Mouse (Mus musculus): ENCODE data around the gene Tjap1. TPM values are rescaled to one million over a fixed set of nuclear protein-coding genes. Genes with fewer than 3 reads are reported as not detected.

Tjap1 gene
- polyA plus RNA-seq, 1 experiment from 2014 or later, result 29.6 TPM

DNA sequence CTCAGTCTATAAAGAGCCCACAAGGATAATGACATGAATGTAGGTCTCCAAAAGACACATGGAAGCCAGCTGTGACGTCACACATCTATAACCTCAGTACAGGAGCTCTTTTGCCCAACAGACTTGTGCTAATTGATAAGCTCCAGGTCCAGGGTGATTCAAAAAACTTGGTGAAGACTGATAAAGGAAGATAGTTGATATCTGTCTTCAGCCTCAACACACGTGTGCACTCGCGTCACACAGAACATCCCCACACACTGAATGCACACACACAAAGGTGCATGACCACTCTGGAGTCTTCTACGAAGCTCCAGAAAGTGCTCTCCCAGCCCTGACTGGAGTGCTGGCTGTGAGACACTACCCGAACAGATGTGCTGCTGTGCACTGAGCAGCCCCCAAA lies 45.7 kb downstream of the Tjap1 start:
- WGBS, result 90% methylated on average over 6 of the region's 6 CpGs
- H3K4me3 ChIP-seq (ENCODE audit: low read length), result no peak overlapping the region
- no peaks in the 10 kb centered on the region for H3K9me3 ChIP-seq (ENCODE audit: control insufficient read depth, low read length)
- H3K36me3 ChIP-seq (ENCODE audit: control insufficient read depth, insufficient read depth, low read length), result peaks cover 20% of the 10 kb centered on the region
- no peak overlapping the region for H3K4me2 ChIP-seq (ENCODE audit: low read depth, low read length)
- ATAC-seq, result no peak
- no peak overlapping the region for H3K27ac ChIP-seq (ENCODE audit: low read length)
- no peak overlapping the region for H3K9ac ChIP-seq (ENCODE audit: low read depth, low read length)
- no peaks in the 10 kb centered on the region for H3K4me1 ChIP-seq (ENCODE audit: control insufficient read depth, insufficient read depth, low read length)
- no peaks in the 10 kb centered on the region for H3K27me3 ChIP-seq (replicated peaks; ENCODE audit: control insufficient read depth, insufficient read depth, low read length)

DNA sequence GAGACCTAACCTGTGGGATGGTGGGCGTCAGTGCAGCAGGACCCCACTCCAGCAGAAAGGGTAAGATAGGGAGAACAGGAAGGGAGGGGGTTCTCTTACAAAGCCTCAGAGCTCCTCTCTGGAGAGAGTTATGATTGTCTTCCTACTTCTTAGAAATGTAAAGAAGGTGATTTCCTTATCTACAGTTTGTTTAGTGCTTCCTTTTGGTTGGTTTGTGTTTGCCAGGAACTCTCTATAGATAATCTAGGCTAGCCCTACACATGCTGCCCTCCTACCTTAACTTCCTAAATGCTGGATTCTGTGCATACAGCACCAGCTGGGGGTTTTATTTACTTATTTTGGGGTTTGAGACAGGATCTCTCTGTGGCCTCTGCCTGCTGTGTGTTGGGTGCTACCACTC lies 46.8 kb downstream of the Tjap1 start:
- H3K4me2 ChIP-seq (ENCODE audit: low read depth, low read length), result no peak overlapping the region
- no peaks in the 10 kb centered on the region for H3K27me3 ChIP-seq (replicated peaks; ENCODE audit: control insufficient read depth, insufficient read depth, low read length)
- H3K36me3 ChIP-seq (ENCODE audit: control insufficient read depth, insufficient read depth, low read length), result peaks cover 20% of the 10 kb centered on the region
- no peak for ATAC-seq
- H3K4me1 ChIP-seq (ENCODE audit: control insufficient read depth, insufficient read depth, low read length), result no peaks in the 10 kb centered on the region
- H3K9ac ChIP-seq (ENCODE audit: low read depth, low read length), result no peak overlapping the region
- no peak overlapping the region for H3K4me3 ChIP-seq (ENCODE audit: low read length)
- no peak overlapping the region for H3K27ac ChIP-seq (ENCODE audit: low read length)
- H3K9me3 ChIP-seq (ENCODE audit: control insufficient read depth, low read length), result no peaks in the 10 kb centered on the region
- WGBS, result 100% methylated on average over 1 of the region's 1 CpGs

DNA sequence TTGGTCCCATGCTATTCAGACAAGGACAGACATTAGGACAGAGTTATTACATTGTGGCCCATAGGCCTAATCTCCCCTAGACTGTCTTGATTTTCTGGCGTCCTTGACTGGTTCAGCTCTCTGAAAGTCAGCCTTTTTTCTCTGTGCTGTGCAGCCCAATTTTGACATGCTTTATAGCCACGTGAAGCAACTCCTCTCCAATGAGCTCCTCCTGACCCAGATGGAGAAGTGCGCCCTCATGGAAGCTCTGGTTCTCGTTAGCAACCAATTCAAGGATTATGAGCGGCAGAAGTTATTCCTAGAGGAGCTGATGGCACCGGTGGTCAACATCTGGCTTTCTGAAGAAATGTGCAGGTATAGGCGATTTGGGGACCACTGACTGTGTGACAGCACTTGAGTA lies 55.2 kb downstream of the Tjap1 start:
- no peaks in the 10 kb centered on the region for H3K9me3 ChIP-seq (ENCODE audit: control insufficient read depth, low read length)
- H3K4me1 ChIP-seq (ENCODE audit: control insufficient read depth, insufficient read depth, low read length), result no peaks in the 10 kb centered on the region
- peaks cover 16% of the 10 kb centered on the region for H3K36me3 ChIP-seq (ENCODE audit: control insufficient read depth, insufficient read depth, low read length)
- no peak overlapping the region for H3K4me2 ChIP-seq (ENCODE audit: low read depth, low read length)
- no peak overlapping the region for H3K4me3 ChIP-seq (ENCODE audit: low read length)
- H3K27ac ChIP-seq (ENCODE audit: low read length), result no peak overlapping the region
- ATAC-seq, result no peak
- 85% methylated on average over 7 of the region's 7 CpGs for WGBS
- H3K9ac ChIP-seq (ENCODE audit: low read depth, low read length), result no peak overlapping the region
- H3K27me3 ChIP-seq (replicated peaks; ENCODE audit: control insufficient read depth, insufficient read depth, low read length), result no peaks in the 10 kb centered on the region

- Histone ChIP-seq H3K4me3 (ENCODE audit: low read length) (no peak overlapping the region), H3K36me3 (ENCODE audit: control insufficient read depth, insufficient read depth, low read length) (peaks cover 9% of the 10 kb centered on the region; the same call in 1 of the 2 replicates), H3K9ac (ENCODE audit: low read depth, low read length) (no peak overlapping the region), H3K27me3 (replicated peaks; ENCODE audit: control insufficient read depth, insufficient read depth, low read length) (no peaks in the 10 kb centered on the region), H3K4me2 (ENCODE audit: low read depth, low read length) (no peak overlapping the region), H3K9me3 (ENCODE audit: control insufficient read depth, low read length) (no peaks in the 10 kb centered on the region), H3K27ac (ENCODE audit: low read length) (no peak overlapping the region), H3K4me1 (ENCODE audit: control insufficient read depth, insufficient read depth, low read length) (no peaks in the 10 kb centered on the region)
- ATAC-seq, result no peak
- 94% methylated on average over 3 of the region's 3 CpGs for WGBS
These were observed 61.2 kb downstream of the Tjap1 start for GRCm38 (mm10) chr17:46221601-46222000.

DNA sequence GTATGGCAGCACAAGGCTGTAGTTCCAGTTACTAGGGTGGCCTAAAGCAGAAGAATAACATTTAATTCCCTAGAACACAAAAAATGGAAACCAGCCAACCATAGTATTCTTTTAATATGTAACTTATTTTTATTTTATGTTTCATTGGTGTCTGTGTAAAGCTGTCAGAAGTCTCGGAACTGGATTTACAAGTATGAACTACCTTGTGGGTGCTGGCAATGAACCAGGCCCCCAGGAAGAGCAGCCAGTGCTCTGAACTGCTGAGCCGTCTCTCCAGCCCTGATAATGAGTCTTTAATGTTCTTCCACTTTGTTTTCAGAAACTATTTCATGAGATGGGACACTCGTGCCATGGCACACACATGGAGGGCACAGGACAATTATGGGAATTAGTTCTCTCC lies 72.3 kb downstream of the Tjap1 start:
- Histone ChIP-seq H3K4me2 (ENCODE audit: low read depth, low read length) (no peak overlapping the region), H3K27ac (ENCODE audit: low read length) (no peak overlapping the region), H3K9me3 (ENCODE audit: control insufficient read depth, low read length) (no peaks in the 10 kb centered on the region), H3K9ac (ENCODE audit: low read depth, low read length) (no peak overlapping the region), H3K4me1 (ENCODE audit: control insufficient read depth, insufficient read depth, low read length) (no peaks in the 10 kb centered on the region), H3K27me3 (replicated peaks; ENCODE audit: control insufficient read depth, insufficient read depth, low read length) (no peaks in the 10 kb centered on the region), H3K36me3 (ENCODE audit: control insufficient read depth, insufficient read depth, low read length) (peaks cover 29% of the 10 kb centered on the region), H3K4me3 (ENCODE audit: low read length) (no peak overlapping the region)
- ATAC-seq, result no peak
- WGBS, result 80% methylated on average over 3 of the region's 3 CpGs

MicroRNAs within 50 kb of the gene (microRNA counts, 519-probe panel; counts per million panel counts)
- 35.7 counts per million for microRNA mmu-miR-693-3p
- 2,260 counts per million, percentile 53 among the panel's probes with 10 or more counts for microRNA mmu-miR-693-5p

Small RNAs within 50 kb of the gene (microRNA-seq; reads per million reads assigned to microRNA genes)
- gene Mir693, result 0.91 reads per million

Other genes with a start within 250 kb of the Tjap1 start
- 159 and 164 TPM in 2 replicates for gene Mrps18a, start 172.0 kb downstream of the Tjap1 start, polyA plus RNA-seq (2015; fragmentation: Nextera tagmentation; extraction: Ambion mirVana)
- 6.4 and 8.8 TPM in 2 replicates for gene Rsph9, start 138.8 kb downstream of the Tjap1 start, polyA plus RNA-seq (2015; fragmentation: Nextera tagmentation; extraction: Ambion mirVana)
- 35.4 and 37.1 TPM in 2 replicates for gene Mad2l1bp, start 129.5 kb downstream of the Tjap1 start, polyA plus RNA-seq (2015; fragmentation: Nextera tagmentation; extraction: Ambion mirVana)
- 25.3 and 29.2 TPM in 2 replicates for gene Gtpbp2, start 122.0 kb downstream of the Tjap1 start, polyA plus RNA-seq (2015; fragmentation: Nextera tagmentation; extraction: Ambion mirVana)
- gene Polh, start 80.4 kb downstream of the Tjap1 start, polyA plus RNA-seq (2015; fragmentation: Nextera tagmentation; extraction: Ambion mirVana), result 9.9 and 11.1 TPM in 2 replicates
- gene Xpo5, start 80.2 kb downstream of the Tjap1 start, polyA plus RNA-seq (2015; fragmentation: Nextera tagmentation; extraction: Ambion mirVana), result 24.8 and 26.7 TPM in 2 replicates
- 64.5 and 69.5 TPM in 2 replicates for gene Polr1c, start 35.0 kb downstream of the Tjap1 start, polyA plus RNA-seq (2015; fragmentation: Nextera tagmentation; extraction: Ambion mirVana)
- gene Yipf3, start 34.9 kb downstream of the Tjap1 start, polyA plus RNA-seq (2015; fragmentation: Nextera tagmentation; extraction: Ambion mirVana), result 122 and 123 TPM in 2 replicates
- 0.43 and 0.75 TPM in 2 replicates for gene Lrrc73, start 29.5 kb downstream of the Tjap1 start, polyA plus RNA-seq (2015; fragmentation: Nextera tagmentation; extraction: Ambion mirVana)
- 0.54 and 0.69 TPM in 2 replicates for gene Dlk2, start 14.4 kb upstream of the Tjap1 start, polyA plus RNA-seq (2015; fragmentation: Nextera tagmentation; extraction: Ambion mirVana)
- 7.9 and 9.0 TPM in 2 replicates for gene Abcc10, start 45.3 kb upstream of the Tjap1 start, polyA plus RNA-seq (2015; fragmentation: Nextera tagmentation; extraction: Ambion mirVana)
- gene Zfp318, start 100.7 kb upstream of the Tjap1 start, polyA plus RNA-seq (2015; fragmentation: Nextera tagmentation; extraction: Ambion mirVana), result 2.3 and 2.8 TPM in 2 replicates
- 0.16 and 0.35 TPM in 2 replicates for gene Crip3, start 145.9 kb upstream of the Tjap1 start, polyA plus RNA-seq (2015; fragmentation: Nextera tagmentation; extraction: Ambion mirVana)
- not detected in 2 replicates for gene Slc22a7, start 155.4 kb upstream of the Tjap1 start, polyA plus RNA-seq (2015; fragmentation: Nextera tagmentation; extraction: Ambion mirVana)
- 0.15 and 0.16 TPM in 2 replicates for gene Ttbk1, start 204.6 kb upstream of the Tjap1 start, polyA plus RNA-seq (2015; fragmentation: Nextera tagmentation; extraction: Ambion mirVana)
- gene Dnph1, start 213.7 kb upstream of the Tjap1 start, polyA plus RNA-seq (2015; fragmentation: Nextera tagmentation; extraction: Ambion mirVana), result 40.4 and 45.1 TPM in 2 replicates